Mouse (Mus musculus) megakaryocyte-erythroid progenitor cell, adult 5-6 weeks (primary cell): ENCODE data around the gene Ddx19a. TPM values are rescaled to one million over a fixed set of nuclear protein-coding genes. Genes with fewer than 3 reads are reported as not detected.
"Not testable (repeated sequence)": the region's sequence is repeated elsewhere in the genome, so short reads cannot be mapped to it uniquely, and the experiment has no call there.

ENCODE experiments used
- ATAC-seq: replicated peaks from 2 replicates; pipeline ENCODE4 v1.8.0; 2016; ENCODE audit warnings: mild to moderate bottlenecking, inconsistent platforms; ENCODE audit not compliant: severe bottlenecking, poor library complexity, low FRiP score, low TSS enrichment
- total RNA-seq, 2 experiments: library from RNA; stranded (forward) in 1 of 2; stranded (reverse) in 1 of 2; fragments of 200-1000, 215-1000 nt in 1 of 2; fragments of >200 nt in 1 of 2; fragmentation: Nextera tagmentation in 1 of 2; gene quantifications; 2 replicates each; pipeline ENCODE4 v1.2.3; 2014 to 2017

Gene Ddx19a
- total RNA-seq, 2 experiments from 2014 or later = 74.1 to 81.6 TPM

DNA sequence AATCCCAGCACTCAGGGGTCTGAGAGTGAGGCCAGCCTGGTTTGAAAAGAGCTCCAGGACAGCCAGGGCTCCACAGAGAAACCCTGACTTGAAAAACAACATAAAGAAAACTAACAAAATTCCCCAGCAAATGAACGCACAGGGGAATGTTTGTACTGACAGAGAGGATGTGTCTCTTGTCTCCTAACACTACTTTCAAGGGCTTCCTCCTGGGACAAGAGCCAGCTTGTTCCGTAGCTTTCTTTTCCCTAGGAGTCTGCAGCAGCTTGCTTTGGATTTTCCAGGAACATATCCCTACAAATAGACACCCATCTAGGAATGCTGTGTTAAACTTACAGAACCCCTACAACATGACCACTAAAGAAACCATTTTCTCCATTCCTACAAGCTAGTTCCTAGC is 19.6 kb downstream of the Ddx19a start:
- not testable (repeated sequence) for ATAC-seq

DNA sequence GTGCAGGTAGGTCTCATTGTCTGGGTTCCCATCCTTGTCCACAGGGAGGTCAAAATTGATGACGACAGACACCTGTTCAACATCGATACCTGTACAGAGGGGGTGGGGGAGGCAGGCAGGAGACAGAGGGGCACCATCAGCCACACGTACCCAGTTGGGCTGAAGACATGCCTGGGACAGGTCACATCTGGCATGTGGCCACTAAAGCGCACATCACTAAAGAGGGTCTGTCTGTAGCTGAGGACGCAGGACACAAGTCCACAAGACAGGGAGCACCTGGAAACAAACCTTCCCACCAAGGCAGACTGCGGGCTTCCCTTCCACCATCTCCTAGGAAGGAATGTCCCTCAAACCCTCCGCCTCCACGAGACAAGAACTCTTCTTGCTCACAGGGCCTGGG is 21.1 kb downstream of the Ddx19a start:
- not testable (repeated sequence) for ATAC-seq

DNA sequence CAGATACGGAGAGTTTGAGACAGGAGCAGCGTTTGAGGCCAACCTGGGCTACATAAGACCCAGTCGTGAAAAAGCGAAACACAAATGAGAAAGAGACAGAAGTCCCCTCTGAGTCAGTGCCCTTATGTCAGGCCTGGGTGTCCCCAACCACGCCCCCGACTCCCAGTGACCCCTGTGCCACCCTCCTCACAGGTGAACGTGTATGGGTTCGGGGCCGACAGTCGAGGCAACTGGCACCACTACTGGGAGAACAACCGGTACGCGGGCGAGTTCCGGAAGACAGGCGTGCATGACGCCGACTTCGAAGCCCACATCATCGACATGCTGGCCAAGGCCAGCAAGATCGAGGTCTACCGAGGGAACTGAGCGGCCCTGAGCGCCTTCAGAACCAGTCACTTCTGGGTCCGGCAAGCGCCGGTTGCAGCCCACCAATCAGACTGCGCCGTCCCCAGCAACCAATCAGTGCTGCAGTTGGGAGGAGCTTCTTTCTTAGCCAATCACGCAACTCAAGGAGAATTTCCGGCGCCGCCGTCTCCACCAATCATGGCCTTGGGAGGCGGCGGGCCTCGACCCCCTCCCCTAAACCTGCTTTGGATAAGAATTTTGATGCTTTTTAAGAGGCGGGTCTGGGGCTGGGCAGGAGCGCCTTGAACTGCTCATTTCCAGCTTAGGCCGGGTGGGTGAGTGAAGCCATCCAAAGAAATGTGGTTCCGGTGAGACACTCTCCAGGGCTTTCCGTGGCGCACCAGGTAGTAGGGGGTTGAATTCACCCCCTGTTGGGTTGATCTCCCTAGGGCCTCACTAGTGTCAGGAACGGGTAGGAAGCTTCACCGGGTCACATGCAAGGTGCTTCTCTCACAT is 27.5 kb downstream of the Ddx19a start:
- ATAC-seq = peak; percentile 91

DNA sequence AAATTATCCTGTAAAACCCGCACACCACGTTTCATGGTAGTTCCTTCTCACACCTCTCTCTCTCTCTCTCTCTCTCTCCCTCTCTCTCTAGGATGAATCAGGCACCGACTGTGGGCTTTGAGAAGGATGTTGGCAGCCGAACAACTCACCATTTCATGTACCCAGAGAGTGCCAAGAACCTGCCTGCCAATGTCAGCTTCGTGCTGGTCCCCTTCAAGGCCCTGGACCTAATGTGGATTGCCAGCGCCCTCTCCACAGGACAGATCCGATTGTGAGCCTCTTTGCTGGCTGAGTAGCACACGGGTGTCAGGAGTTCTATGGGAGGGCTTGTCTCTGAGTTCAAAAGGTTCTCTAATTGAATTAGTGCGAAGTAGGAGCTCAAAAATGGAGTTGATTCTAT is 30.3 kb downstream of the Ddx19a start:
- ATAC-seq = no peak

DNA sequence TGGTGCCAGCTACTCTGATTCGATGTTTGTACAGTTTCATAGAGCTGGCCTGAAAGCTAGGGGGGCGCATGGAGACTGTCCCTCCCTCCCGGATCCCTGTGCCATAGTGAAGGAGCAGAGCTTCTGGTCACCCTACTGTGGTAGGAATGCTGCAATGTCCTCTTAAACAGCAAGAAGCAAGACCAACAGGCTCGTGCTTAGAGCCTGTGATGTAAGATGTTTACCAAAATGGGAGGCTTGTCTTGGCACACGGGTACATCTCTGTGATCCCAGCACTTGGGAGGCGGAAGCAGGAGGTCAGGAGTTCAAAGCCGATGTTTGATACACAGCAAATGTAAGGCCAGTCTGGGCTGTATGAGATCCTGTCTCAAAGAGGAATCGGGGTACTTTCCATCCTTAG is 31.0 kb downstream of the Ddx19a start:
- no peak for ATAC-seq

DNA sequence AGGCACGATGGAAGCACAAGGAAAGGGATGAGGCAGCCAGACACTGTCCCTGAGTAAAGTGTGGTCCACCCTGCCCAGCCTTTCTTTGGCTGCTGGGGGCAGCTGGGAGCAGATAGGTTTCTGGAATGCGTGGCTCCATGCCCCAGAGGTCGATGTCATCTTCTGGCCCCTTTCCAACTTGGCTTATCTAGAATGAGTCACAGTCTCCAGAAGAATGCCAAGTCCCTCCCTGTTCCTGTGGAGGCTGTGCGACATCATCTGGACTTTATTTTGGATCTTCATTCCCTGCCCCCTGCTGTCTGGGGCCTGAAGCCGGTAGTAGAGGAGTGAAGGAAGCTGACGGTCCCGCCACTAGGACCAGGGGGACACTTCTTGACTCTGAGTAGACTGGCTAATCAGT is 32.0 kb downstream of the Ddx19a start:
- ATAC-seq = peak; percentile 49

DNA sequence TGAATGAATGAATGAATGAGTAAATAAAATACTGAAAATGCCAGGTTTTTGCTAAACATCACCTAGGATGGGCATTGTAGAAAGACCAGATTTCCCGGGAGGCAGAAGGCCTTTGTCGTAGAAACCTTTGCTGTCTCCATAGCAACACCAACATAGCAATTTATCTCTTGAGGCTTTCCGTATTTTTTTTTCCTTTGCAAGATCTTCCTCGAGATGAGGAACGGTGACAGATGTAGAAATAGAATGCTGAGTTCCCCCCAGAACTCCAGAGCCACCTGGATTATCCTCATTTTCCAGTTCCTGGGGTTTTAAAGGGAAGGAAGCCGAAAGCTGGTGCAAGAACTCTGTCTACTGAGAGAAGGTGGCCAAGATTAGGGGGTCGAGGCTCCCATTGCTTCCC is 32.9 kb downstream of the Ddx19a start:
- ATAC-seq = no peak

DNA sequence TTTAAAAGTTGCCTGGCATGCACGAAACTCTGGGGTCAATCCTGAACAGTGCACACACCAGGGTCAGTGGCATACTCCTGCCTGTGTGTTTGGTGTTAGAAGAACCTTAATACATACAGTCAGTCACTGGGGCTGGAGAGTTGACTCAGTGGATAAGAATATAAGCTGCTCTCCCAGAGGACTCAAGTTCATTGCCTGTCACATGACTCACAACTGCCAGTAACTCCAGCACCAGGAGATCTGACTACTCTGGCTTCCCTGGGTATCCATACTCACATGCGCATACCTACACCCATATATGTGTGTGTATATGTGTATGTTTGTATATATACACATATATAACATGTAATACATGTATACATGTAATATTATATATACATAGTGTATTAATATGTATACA is 34.5 kb downstream of the Ddx19a start:
- no peak for ATAC-seq

DNA sequence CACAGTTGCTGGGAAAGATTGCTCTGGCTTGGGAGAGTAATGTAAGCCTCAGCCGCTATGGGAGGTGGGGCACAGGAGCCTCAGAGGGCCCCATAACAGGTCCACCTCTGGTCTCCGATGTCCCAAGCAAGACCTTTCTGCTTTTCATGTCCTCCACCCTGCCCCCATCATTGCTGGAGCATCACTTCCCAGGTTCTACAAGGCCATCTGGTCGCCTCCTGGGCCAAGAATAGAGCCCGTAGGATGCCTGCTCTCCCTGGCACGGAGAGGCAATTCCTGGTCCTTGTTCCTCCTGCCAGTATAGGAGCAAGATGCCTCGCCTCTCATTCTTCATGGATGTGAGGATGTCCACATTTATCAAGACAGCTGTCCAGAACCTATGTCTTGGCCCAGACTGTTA is 37.7 kb downstream of the Ddx19a start:
- ATAC-seq = no peak

DNA sequence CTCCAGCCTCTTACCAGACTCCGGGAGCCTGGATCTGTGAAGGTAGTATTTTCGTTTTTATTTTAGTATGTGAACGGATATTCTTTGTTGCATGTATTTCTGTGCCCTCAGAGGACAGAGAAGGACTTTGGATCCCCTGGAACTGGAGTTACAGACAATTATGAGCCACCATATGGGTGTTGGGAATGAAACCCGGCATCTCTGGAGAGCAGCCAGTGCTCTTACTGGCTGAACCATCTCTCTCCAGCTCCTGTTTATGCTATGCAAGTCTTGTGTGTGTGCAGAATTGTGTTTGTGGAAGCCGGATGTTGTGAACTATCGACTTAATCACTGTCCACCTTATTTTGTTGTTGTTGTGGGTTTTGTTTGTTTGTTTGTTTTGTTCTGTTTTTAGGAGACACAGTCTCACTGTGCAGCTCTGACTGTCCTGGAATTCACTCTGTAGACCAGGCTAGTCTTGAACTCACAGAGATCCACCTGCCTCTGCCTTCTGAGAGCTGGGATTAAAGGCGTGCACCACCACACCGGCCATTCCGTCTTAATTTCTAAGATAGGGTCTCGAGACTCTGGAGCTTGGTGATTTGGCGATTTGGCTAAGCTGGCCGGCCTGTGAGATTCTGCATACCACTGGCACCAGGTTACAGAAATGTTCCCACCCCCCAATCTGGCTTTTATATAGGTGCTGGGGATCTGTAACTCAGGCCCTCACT is 38.4 kb downstream of the Ddx19a start:
- no peak for ATAC-seq

DNA sequence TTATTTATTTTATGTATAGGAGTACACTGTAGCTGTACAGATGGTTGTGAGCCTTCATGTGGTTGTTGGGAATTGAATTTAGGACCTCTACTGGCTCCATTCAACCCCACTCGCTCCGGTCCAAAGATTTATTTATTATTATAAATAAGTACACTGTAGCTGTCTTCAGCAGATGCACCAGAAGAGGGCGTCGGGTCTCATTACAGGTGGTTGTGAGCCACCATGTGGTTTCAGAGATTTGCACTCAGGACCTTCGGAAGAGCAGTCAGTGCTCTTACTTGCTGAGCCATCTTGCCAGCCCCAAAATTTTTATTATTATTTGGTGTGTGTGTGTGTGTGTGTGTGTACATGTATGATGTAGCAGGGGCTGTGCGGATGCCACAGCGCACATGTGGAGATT is 39.0 kb downstream of the Ddx19a start:
- ATAC-seq = not testable (repeated sequence)

DNA sequence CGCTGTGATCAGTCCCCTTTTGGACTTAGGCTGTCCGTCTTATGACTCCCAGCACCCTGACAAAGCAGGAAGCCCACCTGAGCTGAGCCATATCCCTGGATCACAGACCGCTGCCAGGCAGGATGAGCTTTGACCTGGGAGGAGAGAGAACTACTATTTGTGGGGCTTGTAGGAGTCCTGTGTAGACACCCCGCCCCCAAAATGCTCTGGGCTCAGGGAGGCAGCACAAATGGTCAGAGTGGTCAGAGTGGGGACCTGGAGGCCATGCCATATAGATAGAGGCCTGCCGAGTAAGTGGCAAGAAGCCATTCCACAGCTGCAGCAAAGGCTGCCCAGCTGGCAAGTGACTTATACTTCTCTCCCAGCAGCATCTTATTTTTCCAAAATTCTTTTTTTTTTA is 39.5 kb downstream of the Ddx19a start:
- no peak for ATAC-seq

DNA sequence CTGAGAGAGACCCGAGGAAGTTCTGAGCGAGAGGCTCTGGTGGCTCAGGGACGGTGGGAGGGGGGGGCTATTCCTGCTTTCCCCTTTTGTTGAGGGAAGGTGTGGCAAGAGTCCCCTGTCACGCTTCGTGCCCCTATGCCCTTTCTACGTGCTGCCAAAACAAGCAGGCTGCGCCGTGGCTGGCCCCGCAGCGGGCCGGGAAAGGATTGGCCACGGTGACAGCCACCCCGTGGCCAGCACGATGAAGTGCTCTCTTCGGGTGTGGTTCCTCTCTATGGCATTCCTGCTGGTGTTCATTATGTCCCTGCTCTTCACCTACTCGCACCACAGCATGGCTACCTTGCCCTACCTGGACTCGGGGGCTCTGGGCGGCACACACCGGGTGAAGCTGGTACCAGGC is 40.1 kb downstream of the Ddx19a start:
- no peak for ATAC-seq

DNA sequence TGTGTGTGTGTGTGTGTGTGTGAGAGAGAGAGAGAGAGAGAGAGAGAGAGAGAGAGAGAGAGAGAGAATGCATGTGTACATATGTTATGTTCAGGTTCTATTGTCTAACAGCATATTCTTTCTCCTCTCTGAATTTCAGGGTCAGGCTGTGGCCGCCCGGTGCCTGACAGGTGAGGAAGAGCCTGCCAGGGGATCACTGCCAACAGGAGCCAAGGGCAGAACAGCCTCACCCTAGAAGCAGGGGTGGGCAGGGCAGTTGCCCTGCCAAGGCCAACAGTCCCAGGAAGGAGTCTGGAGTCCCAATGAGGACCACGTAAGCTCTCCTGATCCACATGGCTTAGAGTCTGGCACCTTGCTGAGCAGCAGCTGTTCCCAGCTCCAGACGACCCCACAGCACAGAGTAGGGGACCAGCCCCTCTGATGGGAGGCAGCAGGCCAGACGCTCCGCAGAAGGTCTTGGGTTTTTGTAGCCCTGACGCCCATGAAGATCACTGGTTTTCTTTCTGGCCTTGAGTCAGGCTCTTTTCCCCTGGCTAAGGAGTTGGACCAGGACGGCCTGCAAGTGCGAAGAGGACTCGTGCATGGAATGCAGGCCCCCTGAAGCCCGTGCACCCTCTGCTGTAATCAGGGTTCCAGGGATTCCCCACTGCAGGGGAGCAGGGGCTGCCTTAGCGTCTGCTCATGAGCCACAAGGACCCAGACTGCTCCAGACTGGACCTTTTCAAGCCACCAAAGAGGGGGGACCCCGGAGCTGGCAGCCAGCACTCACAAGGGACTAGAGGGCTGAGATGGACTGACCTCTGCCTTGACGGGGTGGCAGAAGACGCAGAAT is 40.8 kb downstream of the Ddx19a start:
- no peak for ATAC-seq

DNA sequence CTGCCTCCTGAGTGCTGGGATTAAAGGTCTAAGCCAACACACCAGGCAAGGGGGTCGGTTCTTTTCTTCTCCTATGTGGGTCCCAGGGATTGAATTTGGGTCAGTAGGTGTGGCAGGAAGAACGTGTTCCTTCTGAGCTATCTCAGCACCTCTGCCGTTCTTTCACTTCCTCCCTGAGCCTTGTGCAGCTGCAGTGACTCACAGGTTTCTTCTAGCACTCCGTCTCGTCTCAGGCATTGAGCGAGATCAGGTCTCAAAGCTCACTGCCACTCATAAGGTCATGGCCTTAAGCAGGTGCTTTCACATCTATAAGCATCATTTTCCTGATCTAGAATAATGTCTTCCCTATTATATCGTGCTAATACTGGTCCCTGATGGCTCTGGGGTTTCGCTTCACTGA is 42.8 kb downstream of the Ddx19a start:
- ATAC-seq = no peak

DNA sequence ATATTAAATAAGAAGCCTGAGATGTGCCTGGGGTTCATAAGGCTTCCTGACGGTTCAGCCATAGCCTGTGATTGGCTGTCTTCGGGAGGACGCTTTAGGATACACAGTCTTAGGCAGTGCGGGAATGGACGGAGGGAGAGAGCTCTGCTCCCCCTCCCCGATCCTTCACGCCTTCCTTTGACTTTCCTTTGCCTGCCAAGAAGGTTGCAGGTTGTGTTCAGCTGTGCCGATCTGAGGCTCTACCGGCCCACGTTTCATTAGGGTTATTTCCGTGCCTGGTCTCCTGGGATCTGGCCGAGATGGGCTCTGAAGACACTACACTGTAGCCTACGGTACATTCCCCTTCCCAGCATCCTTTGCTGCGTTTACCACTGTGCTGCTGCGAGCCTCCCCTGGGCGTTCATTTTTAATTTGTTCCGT is 47.5 kb downstream of the Ddx19a start:
- ATAC-seq = no peak

DNA sequence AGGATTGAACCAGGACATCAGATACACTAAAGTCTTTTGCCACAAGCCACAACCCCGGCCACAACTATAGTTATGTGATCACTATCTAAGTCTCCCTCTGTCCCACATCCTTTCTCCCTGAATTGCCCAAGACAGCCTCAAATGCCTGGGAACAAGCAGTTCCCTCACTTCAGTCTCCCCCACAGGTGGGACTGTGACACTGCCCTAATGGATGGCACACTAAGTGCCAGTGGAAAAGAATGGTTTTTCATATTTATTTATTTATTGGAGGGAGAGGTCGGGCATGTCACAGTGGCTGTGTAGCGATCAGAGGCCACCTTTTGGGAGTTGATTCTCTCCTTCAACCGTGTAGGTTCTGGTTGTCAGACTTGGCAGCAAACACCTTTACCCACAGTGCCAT is 51.9 kb downstream of the Ddx19a start:
- ATAC-seq = 0 out of 2 replicates have a peak, but pooled peaks have one; percentile 3

DNA sequence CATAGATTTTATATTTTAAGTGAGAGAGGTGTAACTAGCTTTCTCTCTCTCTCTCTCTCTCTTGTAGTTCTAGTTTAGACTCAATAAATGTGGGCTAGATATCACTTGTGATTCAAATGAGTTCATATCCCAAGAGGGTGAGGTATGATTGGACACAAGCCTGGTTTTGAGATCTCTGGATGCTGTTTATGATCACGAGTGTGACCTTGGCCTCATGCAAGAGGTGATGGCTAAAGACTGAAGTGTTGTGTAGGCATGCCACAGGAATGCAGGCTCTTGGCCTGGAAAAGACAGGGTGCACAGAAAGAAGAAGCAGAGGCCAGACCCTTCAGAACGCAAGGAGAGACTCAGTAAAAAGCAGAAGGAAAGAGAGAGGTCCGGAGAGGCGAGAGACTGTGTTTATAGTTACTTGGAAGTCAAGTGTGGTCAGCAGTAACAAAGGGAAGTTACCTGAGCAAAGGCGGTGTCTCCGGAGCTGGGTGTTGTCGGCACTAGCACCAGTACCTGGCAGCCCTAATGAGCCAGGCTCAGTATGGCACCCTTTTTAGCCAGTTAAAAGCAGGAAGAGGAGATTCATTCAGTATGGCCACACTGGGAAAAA is 53.2 kb downstream of the Ddx19a start:
- no peak for ATAC-seq

DNA sequence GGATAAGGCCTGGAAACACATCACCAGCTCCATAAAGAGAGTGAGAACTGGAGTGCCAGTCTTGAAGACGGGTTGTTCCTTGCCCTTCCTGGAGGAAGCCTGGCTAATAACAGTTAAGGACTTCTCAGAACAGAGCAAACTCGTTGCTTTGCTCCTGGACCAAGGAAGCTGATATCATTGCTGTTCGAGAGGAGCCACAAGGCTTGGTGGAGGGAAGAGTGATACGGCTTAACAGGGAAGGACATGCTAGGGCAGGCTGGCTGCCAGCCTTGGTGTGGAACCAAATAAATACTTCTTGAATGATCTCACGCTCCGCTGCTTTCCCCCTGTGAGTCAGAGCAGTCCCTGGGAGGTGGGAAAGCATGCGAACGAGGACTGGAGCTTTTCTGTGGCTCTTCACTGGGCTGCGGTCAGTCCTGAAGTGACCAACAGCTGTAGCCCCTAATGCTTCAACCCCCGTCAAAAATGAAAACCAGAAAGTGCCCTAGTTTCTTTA is 56.1 kb downstream of the Ddx19a start:
- 0 out of 2 replicates have a peak, but pooled peaks have one; percentile 19 for ATAC-seq
